Mouse (Mus musculus): Measurements from ENCODE around the gene Megf8. TPM values are rescaled to one million over a fixed set of nuclear protein-coding genes. Genes with fewer than 3 reads are reported as not detected.

Megf8 gene
- polyA plus RNA-seq, 1 experiment from 2014 or later: 5.5 TPM

DNA sequence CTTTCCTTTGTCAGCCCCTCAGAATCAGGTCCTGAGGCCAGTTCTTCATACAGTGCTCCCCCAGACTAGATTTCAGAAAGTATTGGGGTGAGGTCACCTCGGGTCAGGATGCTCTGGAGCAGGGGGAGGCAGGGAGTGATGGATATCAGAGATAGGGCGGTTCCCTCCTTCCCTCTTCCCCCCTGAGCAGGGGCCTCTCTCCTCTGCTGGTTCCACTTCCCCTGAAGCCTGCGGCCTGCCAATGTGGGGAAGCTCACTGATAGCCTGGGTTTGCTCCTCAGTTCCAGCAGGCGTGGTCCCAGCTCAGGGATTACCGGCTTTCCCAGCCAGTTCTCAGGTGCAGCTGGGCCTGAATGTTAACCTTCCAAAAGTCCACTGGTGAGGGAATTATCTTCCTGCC, 33.3 kb upstream of the Megf8 start:
- WGBS: 10% methylated on average over 5 of the region's 5 CpGs
- Histone ChIP-seq H3K4me3 (ENCODE audit: low read depth, low read length) (peak overlapping the region; percentile 62), H3K27ac (ENCODE audit: low read depth, low read length) (peak overlapping the region; percentile 94; the same call in 1 of the 2 replicates), H3K9ac (ENCODE audit: low read depth, low read length) (peak overlapping the region; percentile 82), H3K36me3 (ENCODE audit: control insufficient read depth, insufficient read depth, low read length) (peaks cover 41% of the 10 kb centered on the region), H3K4me2 (peak overlapping the region; percentile 74), H3K4me1 (replicated peaks; ENCODE audit: control insufficient read depth, insufficient read depth, low read length) (peaks cover 38% of the 10 kb centered on the region), H3K9me3 (ENCODE audit: control insufficient read depth, low read length) (no peaks in the 10 kb centered on the region), H3K27me3 (replicated peaks; ENCODE audit: control insufficient read depth, insufficient read depth, low read length) (no peaks in the 10 kb centered on the region)
- ATAC-seq (replicated peaks; ENCODE audit: low FRiP score): no peak
- no peak for DNase-seq (ENCODE audit: low spot score)

DNA sequence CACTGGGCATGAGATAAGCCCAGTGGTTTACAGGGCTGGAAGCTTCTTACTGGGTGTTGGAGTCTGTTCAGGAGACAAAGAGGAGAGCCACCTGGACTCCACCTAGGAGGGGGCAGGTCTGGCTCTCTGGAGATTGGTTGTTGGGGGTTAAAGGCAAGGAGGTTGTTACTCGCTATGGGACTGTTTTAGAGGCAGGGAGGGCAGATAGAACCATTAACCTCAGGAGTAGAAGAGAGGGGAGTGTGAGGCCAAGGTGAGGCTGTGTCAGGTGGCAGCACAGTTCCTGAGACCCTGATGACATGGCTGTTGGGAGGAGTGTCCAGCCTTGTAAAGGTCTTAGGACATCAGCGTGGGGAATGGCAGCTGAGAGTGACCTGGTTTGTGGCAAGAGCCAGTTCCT, 32.8 kb upstream of the Megf8 start:
- WGBS: 62% methylated on average over 2 of the region's 2 CpGs
- H3K9ac ChIP-seq (ENCODE audit: low read depth, low read length): no peak overlapping the region; the same call in 1 of the 2 replicates
- H3K36me3 ChIP-seq (ENCODE audit: control insufficient read depth, insufficient read depth, low read length): peaks cover 46% of the 10 kb centered on the region
- DNase-seq (ENCODE audit: low spot score) (no peak), ATAC-seq (replicated peaks; ENCODE audit: low FRiP score) (no peak)
- peak overlapping the region; percentile 74 for H3K4me2 ChIP-seq
- H3K4me1 ChIP-seq (replicated peaks; ENCODE audit: control insufficient read depth, insufficient read depth, low read length): peaks cover 38% of the 10 kb centered on the region
- H3K9me3 ChIP-seq (ENCODE audit: control insufficient read depth, low read length): no peaks in the 10 kb centered on the region
- peak overlapping the region; percentile 62 for H3K4me3 ChIP-seq (ENCODE audit: low read depth, low read length)
- H3K27ac ChIP-seq (ENCODE audit: low read depth, low read length): no peak overlapping the region
- H3K27me3 ChIP-seq (replicated peaks; ENCODE audit: control insufficient read depth, insufficient read depth, low read length): no peaks in the 10 kb centered on the region

DNA sequence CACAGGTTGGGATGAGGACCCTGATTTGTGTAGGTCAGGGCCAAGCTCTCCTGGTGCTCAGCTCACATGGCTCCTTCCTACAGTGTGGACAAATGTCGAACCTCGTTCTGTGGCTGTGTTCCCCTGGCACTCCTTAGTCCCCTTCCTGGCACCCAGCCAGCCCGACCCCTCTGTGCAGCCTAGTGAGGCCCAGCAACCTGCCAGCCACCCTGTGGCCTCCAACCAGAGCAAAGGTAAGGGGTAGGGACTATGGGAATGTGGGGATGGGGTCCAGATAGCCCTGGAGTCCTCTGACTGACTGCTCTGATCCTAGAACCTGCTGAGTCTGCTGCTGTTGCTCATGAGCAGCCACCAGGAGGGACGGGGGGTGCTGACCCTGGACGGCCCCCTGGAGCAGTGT, 32.2 kb upstream of the Megf8 start:
- DNase-seq (ENCODE audit: low spot score) (no peak), ATAC-seq (replicated peaks; ENCODE audit: low FRiP score) (no peak)
- no peak overlapping the region for H3K9ac ChIP-seq (ENCODE audit: low read depth, low read length)
- H3K9me3 ChIP-seq (ENCODE audit: control insufficient read depth, low read length): peaks cover 3% of the 10 kb centered on the region; the same call in 1 of the 2 replicates
- H3K4me1 ChIP-seq (replicated peaks; ENCODE audit: control insufficient read depth, insufficient read depth, low read length): peaks cover 35% of the 10 kb centered on the region
- no peak overlapping the region for H3K4me3 ChIP-seq (ENCODE audit: low read depth, low read length)
- peaks cover 52% of the 10 kb centered on the region for H3K36me3 ChIP-seq (ENCODE audit: control insufficient read depth, insufficient read depth, low read length)
- 78% methylated on average over 5 of the region's 5 CpGs for WGBS
- H3K27ac ChIP-seq (ENCODE audit: low read depth, low read length): no peak overlapping the region
- H3K4me2 ChIP-seq: no peak overlapping the region
- H3K27me3 ChIP-seq (replicated peaks; ENCODE audit: control insufficient read depth, insufficient read depth, low read length): no peaks in the 10 kb centered on the region

DNA sequence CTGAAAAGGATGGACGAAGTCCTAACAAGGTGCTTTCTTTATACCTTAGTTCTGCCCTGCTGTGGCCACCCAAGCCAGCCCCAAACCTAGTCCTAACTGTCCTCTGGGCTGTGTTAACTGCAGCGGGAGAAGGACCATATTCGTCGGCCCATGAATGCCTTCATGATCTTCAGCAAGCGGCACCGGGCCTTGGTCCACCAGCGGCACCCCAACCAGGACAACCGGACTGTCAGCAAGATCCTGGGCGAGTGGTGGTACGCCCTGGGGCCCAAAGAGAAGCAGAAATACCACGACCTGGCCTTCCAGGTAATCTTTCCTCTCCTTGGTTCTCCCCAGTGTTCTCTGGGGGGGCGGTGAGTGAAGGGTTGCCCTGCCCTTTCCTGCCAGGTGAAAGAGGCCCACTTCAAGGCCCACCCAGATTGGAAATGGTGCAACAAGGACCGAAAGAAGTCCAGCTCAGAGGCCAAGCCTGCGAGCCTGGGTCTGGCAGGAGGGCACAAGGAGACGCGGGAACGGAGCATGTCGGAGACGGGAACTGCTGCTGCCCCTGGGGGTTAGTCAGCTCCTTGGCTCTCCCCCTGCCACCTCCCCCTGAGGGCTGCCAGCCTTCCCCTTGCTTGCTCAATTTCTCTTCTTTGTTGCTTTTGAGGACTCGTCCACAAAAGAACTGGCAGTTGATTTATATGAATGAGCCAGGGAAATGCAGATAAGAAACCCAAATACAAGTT, 31.3 kb upstream of the Megf8 start:
- no peak overlapping the region for H3K27ac ChIP-seq (ENCODE audit: low read depth, low read length)
- H3K27me3 ChIP-seq (replicated peaks; ENCODE audit: control insufficient read depth, insufficient read depth, low read length): no peaks in the 10 kb centered on the region
- H3K4me2 ChIP-seq: no peak overlapping the region
- peaks cover 26% of the 10 kb centered on the region for H3K4me1 ChIP-seq (replicated peaks; ENCODE audit: control insufficient read depth, insufficient read depth, low read length)
- H3K4me3 ChIP-seq (ENCODE audit: low read depth, low read length): no peak overlapping the region
- DNase-seq (ENCODE audit: low spot score) (no peak), ATAC-seq (replicated peaks; ENCODE audit: low FRiP score) (no peak)
- no peak overlapping the region for H3K9ac ChIP-seq (ENCODE audit: low read depth, low read length)
- WGBS: 94% methylated on average over 20 of the region's 20 CpGs
- H3K9me3 ChIP-seq (ENCODE audit: control insufficient read depth, low read length): peaks cover 5% of the 10 kb centered on the region; the same call in 1 of the 2 replicates
- H3K36me3 ChIP-seq (ENCODE audit: control insufficient read depth, insufficient read depth, low read length): peaks cover 61% of the 10 kb centered on the region

DNA sequence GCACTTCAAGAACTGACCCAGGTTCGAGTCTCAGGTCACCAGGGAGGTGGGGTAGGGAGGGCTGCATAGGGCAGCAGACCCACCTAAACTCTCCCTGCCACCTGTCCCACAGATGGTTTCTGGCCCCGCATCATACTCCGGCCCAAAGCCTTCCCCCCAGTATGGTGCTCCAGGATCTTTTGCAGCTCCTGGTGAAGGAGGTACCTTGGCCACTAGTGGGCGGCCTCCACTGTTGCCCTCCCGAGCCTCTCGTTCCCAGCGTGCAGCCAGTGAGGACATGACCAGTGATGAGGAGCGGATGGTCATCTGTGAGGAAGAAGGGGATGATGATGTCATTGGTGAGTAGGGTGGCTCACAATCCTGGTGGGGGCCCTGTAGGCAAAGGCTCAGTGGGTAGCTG, 30.0 kb upstream of the Megf8 start:
- Histone ChIP-seq H3K27me3 (replicated peaks; ENCODE audit: control insufficient read depth, insufficient read depth, low read length) (no peaks in the 10 kb centered on the region), H3K36me3 (ENCODE audit: control insufficient read depth, insufficient read depth, low read length) (peaks cover 74% of the 10 kb centered on the region), H3K4me2 (no peak overlapping the region), H3K9me3 (ENCODE audit: control insufficient read depth, low read length) (peaks cover 5% of the 10 kb centered on the region; the same call in 1 of the 2 replicates), H3K4me3 (ENCODE audit: low read depth, low read length) (no peak overlapping the region), H3K9ac (ENCODE audit: low read depth, low read length) (no peak overlapping the region), H3K27ac (ENCODE audit: low read depth, low read length) (no peak overlapping the region), H3K4me1 (replicated peaks; ENCODE audit: control insufficient read depth, insufficient read depth, low read length) (peaks cover 20% of the 10 kb centered on the region)
- WGBS: 82% methylated on average over 8 of the region's 8 CpGs
- no peak for ATAC-seq (replicated peaks; ENCODE audit: low FRiP score)
- DNase-seq (ENCODE audit: low spot score): no peak

DNA sequence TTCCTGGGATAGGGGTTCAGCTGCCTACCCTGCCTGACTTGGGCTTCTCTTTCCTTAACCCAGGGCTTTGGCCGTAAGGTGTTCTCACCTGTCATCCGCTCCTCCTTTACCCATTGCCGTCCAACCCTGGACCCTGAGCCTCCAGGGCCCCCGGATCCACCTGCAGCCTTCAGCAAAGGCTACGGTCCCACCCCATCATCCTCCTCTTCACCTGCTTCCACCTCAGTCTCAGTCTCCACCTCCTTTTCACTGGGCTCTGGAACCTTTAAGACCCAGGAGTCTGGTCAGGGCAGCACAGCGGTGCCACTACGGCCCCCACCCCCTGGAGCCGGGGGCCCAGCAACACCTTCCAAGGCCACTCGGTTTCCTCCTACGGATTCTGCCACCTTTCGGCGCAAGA, 29.0 kb upstream of the Megf8 start:
- no peak overlapping the region for H3K9ac ChIP-seq (ENCODE audit: low read depth, low read length)
- ATAC-seq (replicated peaks; ENCODE audit: low FRiP score): no peak
- no peak overlapping the region for H3K4me2 ChIP-seq
- no peak overlapping the region for H3K27ac ChIP-seq (ENCODE audit: low read depth, low read length)
- WGBS: 91% methylated on average over 12 of the region's 12 CpGs
- DNase-seq (ENCODE audit: low spot score): no peak
- no peaks in the 10 kb centered on the region for H3K27me3 ChIP-seq (replicated peaks; ENCODE audit: control insufficient read depth, insufficient read depth, low read length)
- H3K36me3 ChIP-seq (ENCODE audit: control insufficient read depth, insufficient read depth, low read length): peaks cover 84% of the 10 kb centered on the region
- peaks cover 5% of the 10 kb centered on the region; the same call in 1 of the 2 replicates for H3K9me3 ChIP-seq (ENCODE audit: control insufficient read depth, low read length)
- peaks cover 20% of the 10 kb centered on the region for H3K4me1 ChIP-seq (replicated peaks; ENCODE audit: control insufficient read depth, insufficient read depth, low read length)
- no peak overlapping the region for H3K4me3 ChIP-seq (ENCODE audit: low read depth, low read length)

DNA sequence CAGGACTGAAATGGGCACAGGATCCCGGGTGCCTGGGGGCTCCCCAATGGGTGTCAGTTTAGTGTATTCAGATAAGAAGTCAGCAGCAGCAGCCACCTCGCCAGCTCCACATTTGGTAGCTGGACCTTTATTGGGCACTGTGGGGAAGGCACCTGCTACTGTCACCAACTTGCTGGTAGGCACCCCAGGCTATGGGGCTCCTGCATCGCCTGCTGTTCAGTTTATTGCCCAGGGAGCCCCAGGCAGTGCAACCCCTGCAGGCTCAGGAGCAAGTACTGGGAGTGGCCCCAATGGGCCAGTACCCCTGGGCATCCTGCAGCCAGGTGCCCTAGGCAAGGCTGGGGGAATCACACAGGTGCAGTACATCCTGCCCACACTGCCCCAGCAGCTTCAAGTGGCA, 28.2 kb upstream of the Megf8 start:
- WGBS: 85% methylated on average over 3 of the region's 3 CpGs
- Histone ChIP-seq H3K4me1 (replicated peaks; ENCODE audit: control insufficient read depth, insufficient read depth, low read length) (peaks cover 13% of the 10 kb centered on the region), H3K36me3 (ENCODE audit: control insufficient read depth, insufficient read depth, low read length) (peaks cover 89% of the 10 kb centered on the region), H3K4me3 (ENCODE audit: low read depth, low read length) (no peak overlapping the region), H3K27ac (ENCODE audit: low read depth, low read length) (no peak overlapping the region), H3K4me2 (no peak overlapping the region), H3K9me3 (ENCODE audit: control insufficient read depth, low read length) (peaks cover 5% of the 10 kb centered on the region; the same call in 1 of the 2 replicates), H3K9ac (ENCODE audit: low read depth, low read length) (no peak overlapping the region), H3K27me3 (replicated peaks; ENCODE audit: control insufficient read depth, insufficient read depth, low read length) (no peaks in the 10 kb centered on the region)
- DNase-seq (ENCODE audit: low spot score): no peak
- no peak for ATAC-seq (replicated peaks; ENCODE audit: low FRiP score)

DNA sequence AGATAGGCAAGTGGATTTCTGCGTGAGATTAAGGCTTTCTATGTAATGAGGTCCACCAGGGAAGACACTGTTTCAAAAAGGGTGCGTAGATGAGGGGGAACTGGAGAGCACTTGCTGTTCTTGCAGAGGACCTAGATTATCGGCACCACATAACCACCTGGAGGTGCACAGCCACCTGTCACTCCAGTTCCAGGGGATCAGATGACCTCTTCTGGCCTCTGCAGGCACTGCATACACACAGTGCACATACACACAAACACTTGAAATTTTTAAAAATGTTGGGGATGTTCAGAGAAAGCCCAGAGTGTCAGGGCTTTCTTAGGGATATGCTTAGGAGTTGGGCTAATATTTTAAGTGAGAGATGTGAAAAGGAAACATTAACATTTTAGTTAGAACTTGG, 27.0 kb upstream of the Megf8 start:
- Histone ChIP-seq H3K27me3 (replicated peaks; ENCODE audit: control insufficient read depth, insufficient read depth, low read length) (no peaks in the 10 kb centered on the region), H3K4me3 (ENCODE audit: low read depth, low read length) (no peak overlapping the region), H3K4me2 (no peak overlapping the region), H3K27ac (ENCODE audit: low read depth, low read length) (no peak overlapping the region), H3K4me1 (replicated peaks; ENCODE audit: control insufficient read depth, insufficient read depth, low read length) (peaks cover 3% of the 10 kb centered on the region; the same call in 1 of the 2 replicates), H3K9ac (ENCODE audit: low read depth, low read length) (no peak overlapping the region), H3K9me3 (ENCODE audit: control insufficient read depth, low read length) (peaks cover 5% of the 10 kb centered on the region; the same call in 1 of the 2 replicates), H3K36me3 (ENCODE audit: control insufficient read depth, insufficient read depth, low read length) (peaks cover 85% of the 10 kb centered on the region)
- 96% methylated on average over 3 of the region's 3 CpGs for WGBS
- ATAC-seq (replicated peaks; ENCODE audit: low FRiP score) (no peak), DNase-seq (ENCODE audit: low spot score) (no peak)

DNA sequence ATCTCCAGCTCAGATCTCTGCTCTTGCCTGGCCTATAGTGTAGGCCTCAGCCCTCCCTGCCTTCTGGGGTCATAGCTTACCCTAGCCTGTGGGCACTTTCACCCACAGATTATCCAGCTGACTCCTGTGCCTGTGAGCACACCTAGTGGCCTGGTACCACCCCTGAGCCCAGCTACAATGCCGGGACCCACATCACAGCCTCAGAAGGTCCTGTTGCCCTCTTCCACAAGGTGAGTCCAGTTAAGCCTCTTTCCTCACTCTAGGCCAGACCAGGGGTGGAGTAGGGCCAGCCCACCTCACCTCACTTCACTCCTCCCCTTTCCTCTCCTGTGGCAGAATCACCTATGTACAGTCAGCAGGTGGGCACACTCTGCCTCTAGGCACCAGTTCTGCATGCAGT, 26.5 kb upstream of the Megf8 start:
- Histone ChIP-seq H3K4me2 (no peak overlapping the region), H3K27me3 (replicated peaks; ENCODE audit: control insufficient read depth, insufficient read depth, low read length) (no peaks in the 10 kb centered on the region), H3K36me3 (ENCODE audit: control insufficient read depth, insufficient read depth, low read length) (peaks cover 80% of the 10 kb centered on the region), H3K9me3 (ENCODE audit: control insufficient read depth, low read length) (peaks cover 5% of the 10 kb centered on the region; the same call in 1 of the 2 replicates), H3K9ac (ENCODE audit: low read depth, low read length) (no peak overlapping the region), H3K27ac (ENCODE audit: low read depth, low read length) (no peak overlapping the region), H3K4me1 (replicated peaks; ENCODE audit: control insufficient read depth, insufficient read depth, low read length) (peaks cover 3% of the 10 kb centered on the region; the same call in 1 of the 2 replicates), H3K4me3 (ENCODE audit: low read depth, low read length) (no peak overlapping the region)
- DNase-seq (ENCODE audit: low spot score) (no peak), ATAC-seq (replicated peaks; ENCODE audit: low FRiP score) (0 out of 2 replicates have a peak, but pooled peaks have one; percentile 16)
- 100% methylated on average over 1 of the region's 1 CpGs for WGBS
